Mouse (Mus musculus) cerebellum, adult 2 months (tissue): ENCODE measurements around the gene Tinf2. TPM values are rescaled to one million over a fixed set of nuclear protein-coding genes. Genes with fewer than 3 reads are reported as not detected.

Source experiments
- DNase-seq, 2 experiments: peaks; one replicate each; pipeline ENCODE4 v3.0.0; 2021
- H3K27ac ChIP-seq: fragments of 200-500 bp; 2 replicates; pipeline ENCODE4 v1.5.1; 2012; ENCODE audit warnings: low read length, control low read depth, inconsistent platforms; ENCODE audit not compliant: insufficient read depth
- H3K27me3 ChIP-seq: fragments of 200-500 bp; 2 replicates; pipeline ENCODE4 v1.6.1; 2012; ENCODE audit warnings: inconsistent platforms, mild to moderate bottlenecking, low read length, moderate library complexity; ENCODE audit not compliant: control insufficient read depth, insufficient read depth
- H3K4me1 ChIP-seq: fragments of 200-500 bp; 2 replicates; pipeline ENCODE4 v1.6.1; 2011; ENCODE audit warnings: low read length; ENCODE audit not compliant: control insufficient read depth, insufficient read depth
- H3K4me3 ChIP-seq: fragments of 200-500 bp; replicated peaks from 2 replicates; pipeline ENCODE3; 2011; ENCODE audit warnings: mild to moderate bottlenecking, low read depth, low read length, control low read depth; ENCODE audit not compliant: insufficient read depth
- CTCF ChIP-seq: fragments of 200-500 bp; IDR thresholded peaks from 2 replicates; pipeline ENCODE4 v1.5.1; 2011; ENCODE audit warnings: low read depth, mild to moderate bottlenecking, control low read depth, low read length, moderate library complexity, borderline replicate concordance; ENCODE audit not compliant: insufficient read depth
- POLR2A ChIP-seq: fragments of 200-500 bp; IDR thresholded peaks from 2 replicates; pipeline ENCODE4 v1.6.1; 2011; ENCODE audit warnings: low read length, control low read depth, borderline replicate concordance; ENCODE audit not compliant: insufficient read depth
- WGBS: fragments of 180-500 bp; shearing (Covaris S2); methylation state at CpG from one replicate; pipeline ENCODE4 v1.1.7; 2018; 5-methylcytosine and 5-hydroxymethylcytosine counted together
- polyA plus RNA-seq: library from polyadenylated mRNA; depleted of rRNA; stranded (reverse); fragments of >200 nt; gene quantifications from 2 replicates; pipeline ENCODE4 v1.2.3, GENCODE M21; 2012

Gene Tinf2
- polyA plus RNA-seq, 1 experiment = 36.0 TPM

- Histone ChIP-seq H3K27me3 (no peaks in the 10 kb centered on the region), H3K27ac (no peak overlapping the region), H3K4me3 (no peak overlapping the region), H3K4me1 (peaks cover 4% of the 10 kb centered on the region; the same call in 1 of the 2 replicates)
- no peak for TF ChIP-seq POLR2A
- TF ChIP-seq CTCF = no peak
- 45% methylated on average over 8 of the region's 8 CpGs for WGBS
- DNase-seq = no peak
Observed at GRCm38 (mm10) chr14:55722438-55722945, 40.9 kb upstream of the Tinf2 start.

GRCm38 (mm10) chr14:55721700-55722437 is 40.2 kb upstream of the Tinf2 start, which contains the start of gene Rabggta:
TSS of gene Rabggta (minus strand) at chr14:55722263.
- H3K4me3 ChIP-seq = peak within 1 kb of the TSS; percentile 96
- H3K27me3 ChIP-seq = no peaks in the 10 kb centered on the region
- peak; percentile 93 to 94 for DNase-seq
- H3K27ac ChIP-seq = peak within 1 kb of the TSS; percentile 26; the same call in 1 of the 2 replicates
- peaks cover 4% of the 10 kb centered on the region; the same call in 1 of the 2 replicates for H3K4me1 ChIP-seq
- WGBS = under 1% methylated on average over 48 of the region's 50 CpGs
- TF ChIP-seq POLR2A = peak; percentile 45; the same call in 1 of the 2 replicates
- peak; percentile 87 for TF ChIP-seq CTCF

GRCm38 (mm10) chr14:55721076-55721475 is 39.5 kb upstream of the Tinf2 start:
- Histone ChIP-seq H3K27ac (no peak overlapping the region), H3K27me3 (no peaks in the 10 kb centered on the region), H3K4me1 (peaks cover 4% of the 10 kb centered on the region; the same call in 1 of the 2 replicates), H3K4me3 (peak overlapping the region; percentile 96)
- 71% methylated on average over 6 of the region's 6 CpGs for WGBS
- TF ChIP-seq POLR2A = no peak
- no peak for TF ChIP-seq CTCF
- DNase-seq = no peak

- TF ChIP-seq POLR2A (no peak), CTCF (no peak)
- H3K4me3 ChIP-seq = no peak overlapping the region
Observed at GRCm38 (mm10) chr14:55720666-55721065, 39.0 kb upstream of the Tinf2 start.

GRCm38 (mm10) chr14:55719737-55720136 is 38.1 kb upstream of the Tinf2 start:
- no peak overlapping the region for H3K4me3 ChIP-seq
- H3K27me3 ChIP-seq = no peaks in the 10 kb centered on the region
- DNase-seq = no peak
- no peak overlapping the region for H3K27ac ChIP-seq
- WGBS = 92% methylated on average over 6 of the region's 6 CpGs
- peaks cover 4% of the 10 kb centered on the region; the same call in 1 of the 2 replicates for H3K4me1 ChIP-seq
- no peak for TF ChIP-seq CTCF
- TF ChIP-seq POLR2A = no peak

More at GRCm38 (mm10) chr14:55720666-55721065, 39.0 kb upstream of the Tinf2 start:
- DNase-seq = no peak
- no peaks in the 10 kb centered on the region for H3K27me3 ChIP-seq
- 72% methylated on average over 12 of the region's 12 CpGs for whole genome bisulfite sequencing
- no peak overlapping the region for H3K27ac ChIP-seq
- peaks cover 4% of the 10 kb centered on the region; the same call in 1 of the 2 replicates for H3K4me1 ChIP-seq

GRCm38 (mm10) chr14:55716884-55717283 is 35.3 kb upstream of the Tinf2 start:
- Histone ChIP-seq H3K4me3 (no peak overlapping the region), H3K4me1 (peaks cover 4% of the 10 kb centered on the region; the same call in 1 of the 2 replicates), H3K27me3 (no peaks in the 10 kb centered on the region), H3K27ac (no peak overlapping the region)
- WGBS = 82% methylated on average over 8 of the region's 8 CpGs
- DNase-seq = no peak
- no peak for TF ChIP-seq CTCF
- TF ChIP-seq POLR2A = no peak

GRCm38 (mm10) chr14:55716271-55716670 is 34.7 kb upstream of the Tinf2 start:
- no peak for DNase-seq
- no peak for TF ChIP-seq CTCF
- no peak for TF ChIP-seq POLR2A
- Histone ChIP-seq H3K27ac (no peak overlapping the region), H3K4me1 (peaks cover 3% of the 10 kb centered on the region; the same call in 1 of the 2 replicates), H3K27me3 (no peaks in the 10 kb centered on the region), H3K4me3 (no peak overlapping the region)
- whole genome bisulfite sequencing = 91% methylated on average over 6 of the region's 6 CpGs
